Mouse (Mus musculus) large intestine, adult 2 months (tissue): ENCODE results near the gene A4gnt. TPM values are rescaled to one million over a fixed set of nuclear protein-coding genes. Genes with fewer than 3 reads are reported as not detected.
"Not testable (repeated sequence)": the region's sequence is repeated elsewhere in the genome, so short reads cannot be mapped to it uniquely, and the experiment has no call there.

Source experiments
- DNase-seq: peaks from one replicate; pipeline ENCODE4 v3.0.0-alpha.2; 2012; ENCODE audit warnings: low read depth, low spot score
- WGBS: fragments of 180-500 bp; shearing (Covaris S2); methylation state at CpG from one replicate; pipeline ENCODE4 v1.1.7; 2018; 5-methylcytosine and 5-hydroxymethylcytosine counted together
- polyA plus RNA-seq: library from polyadenylated mRNA; depleted of rRNA; stranded (reverse); fragments of >200 nt; gene quantifications from 2 replicates; pipeline ENCODE4 v1.2.3, GENCODE M21; 2012; rRNA removed

The A4gnt gene
- polyA plus RNA-seq, result 2.0 and 3.0 TPM in 2 replicates

DNA sequence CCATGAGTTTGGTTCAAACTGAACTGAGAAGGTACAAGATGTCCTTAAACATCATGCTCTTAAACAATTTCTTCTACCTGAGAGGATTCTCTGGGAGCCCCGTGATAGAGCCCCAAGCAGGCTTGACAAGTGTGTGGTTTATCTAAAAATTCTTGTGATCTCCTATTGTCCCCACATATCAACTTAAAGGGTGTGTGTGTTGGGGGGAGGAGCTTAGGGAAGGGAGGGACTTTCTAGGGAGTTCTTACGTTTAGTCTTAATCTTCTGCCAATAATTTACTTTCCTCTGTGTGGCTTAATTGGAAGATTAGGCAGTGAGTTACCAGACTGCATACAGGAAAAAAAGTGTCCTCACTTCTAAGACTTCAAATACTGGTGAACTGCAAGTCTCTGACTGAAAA, at the start of gene A4gnt:
Gene A4gnt, plus strand, starts transcription at position 301 of the 400 bp plus-strand sequence.
- DNase-seq, result no peak
- WGBS, result 26% methylated on average over 2 of the region's 2 CpGs

DNA sequence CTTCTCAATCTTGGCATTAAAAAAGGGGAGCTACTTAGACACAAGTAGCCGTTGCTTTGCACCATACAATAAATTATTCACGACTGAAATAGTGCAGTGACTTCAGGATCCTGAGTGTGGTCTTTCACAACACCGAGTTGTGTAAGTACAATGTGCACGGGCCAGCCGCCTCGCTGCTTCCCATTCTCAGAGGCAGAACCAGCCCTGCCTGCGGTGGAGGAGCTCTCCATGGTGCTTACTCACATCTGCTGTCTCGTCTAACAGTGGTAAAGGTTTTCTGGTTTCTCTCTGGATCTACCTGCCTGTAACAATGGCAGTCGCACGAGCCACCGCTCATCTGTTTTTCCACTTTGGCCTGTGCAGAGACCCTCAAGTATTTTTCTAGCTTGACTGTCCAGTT, 48.6 kb upstream of the A4gnt start:
- no peak for DNase-seq
- WGBS, result 12% methylated on average over 11 of the region's 11 CpGs

DNA sequence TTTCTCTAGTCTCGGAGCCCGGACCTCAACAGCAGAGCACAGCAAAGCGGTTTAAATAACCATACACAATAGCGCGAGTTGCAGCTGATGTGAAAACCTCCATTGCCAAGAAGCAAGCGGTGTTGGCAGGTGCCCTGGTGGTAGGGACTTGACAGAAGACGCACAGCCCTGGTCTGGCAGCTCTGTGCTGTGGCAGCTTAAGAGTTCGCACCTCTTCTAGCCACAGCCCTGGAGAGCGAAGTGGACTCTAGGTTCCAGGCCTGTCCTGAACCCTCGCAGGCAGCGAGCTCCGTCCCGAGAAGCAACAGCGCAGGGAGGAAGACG, 44.3 kb upstream of the A4gnt start:
- no peak for DNase-seq
- WGBS, result 0% methylated on average over 15 of the region's 15 CpGs

DNA sequence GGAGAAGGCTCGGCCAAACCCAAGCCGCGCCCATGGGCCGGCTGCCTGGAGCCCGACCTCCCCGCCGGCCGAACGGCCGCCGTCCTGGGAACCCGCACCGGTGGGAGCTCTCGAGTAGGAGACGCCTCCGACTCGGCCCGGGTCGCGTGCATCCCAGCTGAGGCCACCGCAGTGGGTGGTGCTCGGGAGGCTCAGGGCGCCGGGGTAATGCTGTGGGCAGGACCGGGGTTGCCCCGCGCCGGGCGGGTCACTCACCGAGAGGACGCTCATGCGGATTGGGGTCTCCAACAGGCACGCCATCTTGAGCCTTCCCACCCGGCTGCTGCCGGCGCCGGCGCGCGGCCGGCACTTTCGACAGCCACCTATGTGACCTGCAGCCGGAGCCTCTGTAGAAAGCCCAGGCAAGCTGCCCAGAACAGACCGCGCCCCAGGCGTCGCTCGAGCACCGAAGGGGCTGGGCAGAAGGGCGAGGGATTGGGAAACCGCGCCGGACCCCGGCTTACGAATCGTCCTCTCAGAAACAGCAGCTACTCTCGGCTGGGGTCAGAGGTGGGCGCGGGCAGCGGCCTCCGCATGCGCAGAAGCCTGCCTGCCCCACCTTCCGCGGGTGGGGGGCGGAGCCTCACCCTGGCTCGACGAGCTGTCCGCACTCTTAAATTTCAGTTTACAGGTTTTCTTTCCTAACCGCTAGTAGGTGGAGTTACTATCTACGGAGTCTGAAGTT, 43.8 kb upstream of the A4gnt start, which contains the start of gene Armc8:
Gene Armc8, minus strand, starts transcription at position 553 of the 724 bp plus-strand sequence.
- under 1% methylated on average over 70 of the region's 70 CpGs for WGBS
- DNase-seq, result peak; percentile 67

DNA sequence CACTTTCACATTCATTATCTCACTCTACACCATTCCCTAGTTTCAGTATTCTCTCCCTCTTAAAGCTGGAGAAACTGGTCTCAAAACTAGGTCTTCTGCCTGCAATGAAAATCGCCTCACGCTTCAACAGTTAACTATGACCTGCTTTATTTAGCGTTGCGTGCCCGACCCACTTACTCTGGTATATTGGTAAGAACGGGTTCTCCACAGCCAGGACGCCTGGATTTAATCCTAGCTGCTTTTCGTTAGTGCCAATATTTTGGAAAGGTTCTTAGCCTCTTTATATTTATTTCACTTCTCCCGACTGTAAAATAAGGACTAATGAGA, 43.3 kb upstream of the A4gnt start:
- DNase-seq, result no peak
- under 1% methylated on average over 9 of the region's 9 CpGs for WGBS

DNA sequence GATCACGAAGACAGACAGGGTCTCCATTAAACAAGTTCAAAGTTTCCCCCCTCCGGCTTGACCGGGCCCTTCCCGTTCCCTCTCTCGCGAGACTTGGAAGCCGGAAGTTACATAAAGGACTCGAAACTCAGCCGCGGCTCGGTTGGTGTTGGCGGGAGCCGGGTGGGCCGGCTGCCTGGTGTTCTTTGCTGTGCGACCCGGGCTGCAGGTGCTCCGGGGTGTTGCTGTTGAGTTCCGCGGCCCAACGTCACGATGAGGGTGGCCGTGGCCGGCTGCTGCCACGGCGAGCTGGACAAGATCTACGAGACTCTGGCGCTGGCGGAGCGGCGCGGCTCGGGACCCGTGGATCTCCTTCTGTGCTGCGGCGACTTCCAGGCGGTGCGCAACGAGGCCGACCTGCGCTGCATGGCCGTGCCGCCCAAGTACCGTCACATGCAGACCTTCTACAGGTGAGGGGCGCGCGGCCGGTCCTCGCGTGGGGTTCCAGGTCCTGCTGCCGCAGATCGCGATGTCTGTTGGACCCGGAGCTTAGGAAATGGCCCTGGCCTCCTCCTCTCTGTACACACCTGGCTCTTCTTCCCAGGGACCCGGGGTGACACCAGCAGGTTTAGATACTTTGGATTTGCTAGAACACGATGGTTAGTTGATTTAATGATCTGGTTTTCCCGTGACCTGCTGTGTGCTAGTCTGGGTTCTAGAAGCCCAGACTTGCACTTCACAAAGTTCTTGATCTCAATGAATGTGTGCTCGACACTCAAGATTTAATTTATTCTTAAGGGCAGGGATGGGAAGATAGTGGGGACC, 36.4 kb upstream of the A4gnt start, which contains the start of gene Dbr1:
Gene Dbr1, plus strand, starts transcription at position 123 of the 804 bp plus-strand sequence.
- peak; percentile 88 for DNase-seq
- 1% methylated on average over 57 of the region's 57 CpGs for WGBS

DNA sequence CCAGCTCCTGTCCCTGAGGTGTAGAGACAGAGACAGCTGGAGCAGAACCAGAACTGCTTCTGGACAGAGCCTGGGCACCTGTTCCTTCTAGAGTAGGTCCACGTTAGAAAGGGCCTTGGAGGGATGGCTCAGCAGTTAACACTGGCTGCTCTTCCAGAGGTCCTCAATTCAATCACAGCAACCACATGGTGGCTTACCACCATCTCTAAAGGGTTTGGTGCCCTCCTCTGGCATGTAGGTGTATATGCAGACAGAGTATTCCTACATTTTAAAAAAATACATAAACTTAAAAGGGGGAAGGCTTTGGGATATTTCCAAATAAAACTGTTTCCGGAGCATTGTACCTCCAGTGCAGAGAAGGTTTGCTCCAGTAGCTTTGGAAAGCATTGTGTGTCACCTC, 31.6 kb upstream of the A4gnt start:
- 13% methylated on average over 2 of the region's 2 CpGs for WGBS

DNA sequence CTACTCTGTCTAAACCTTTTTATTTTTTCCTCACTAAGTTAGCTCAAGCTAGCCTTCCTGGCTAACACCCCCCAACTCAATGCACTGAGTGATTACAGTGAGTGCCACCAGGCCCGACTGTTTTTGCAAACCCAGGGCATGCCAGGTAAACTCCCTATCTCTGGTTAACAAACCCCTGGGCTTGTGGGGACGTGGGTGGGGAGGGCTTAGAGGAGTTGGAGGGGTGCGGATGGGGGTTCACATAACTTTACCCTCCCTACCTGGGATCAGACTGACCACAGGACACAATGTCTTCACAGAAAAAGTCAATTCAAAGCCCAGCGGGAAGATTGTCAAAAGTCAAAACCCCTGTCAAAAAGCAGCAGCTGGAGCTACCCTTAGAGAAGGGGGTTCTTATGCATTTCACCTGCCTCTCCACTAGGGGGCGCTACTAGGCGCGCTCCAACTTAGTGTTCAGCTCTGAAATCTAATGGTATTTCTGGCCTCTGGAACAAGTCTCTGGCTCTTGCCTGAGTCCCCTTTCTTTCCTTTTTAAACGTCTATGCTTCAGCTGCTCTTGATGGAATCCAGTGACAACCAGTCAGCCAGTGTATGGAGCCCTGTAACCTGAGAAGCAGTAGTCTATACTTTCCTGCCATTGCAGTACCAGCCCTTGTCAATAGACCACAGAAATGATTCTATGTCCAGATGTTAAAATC, 24.6 kb upstream of the A4gnt start:
- DNase-seq, result no peak
- WGBS, result 28% methylated on average over 8 of the region's 8 CpGs

More for the DNA sequence above, 31.6 kb upstream of the A4gnt start:
- no peak for DNase-seq

DNA sequence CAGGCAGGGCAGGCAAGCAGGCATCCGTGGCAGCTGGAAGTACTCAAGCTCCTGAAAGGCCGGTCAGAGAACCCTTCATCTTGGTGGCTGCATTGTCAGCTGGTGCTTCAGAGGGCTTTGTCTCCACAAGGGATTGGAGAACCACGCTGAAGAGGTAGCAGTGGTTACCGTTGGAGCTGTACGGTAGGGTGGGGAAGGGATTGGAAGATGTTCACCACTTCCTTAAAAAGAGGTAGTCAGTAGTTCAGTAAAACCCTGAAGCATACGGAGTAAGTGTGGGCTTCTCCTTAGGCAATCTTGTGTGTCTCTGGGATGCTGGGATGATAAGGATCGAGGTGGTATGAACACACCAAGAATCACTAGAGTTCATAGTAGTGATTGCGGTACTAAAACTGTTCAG, 21.2 kb upstream of the A4gnt start:
- no peak for DNase-seq
- 66% methylated on average over 8 of the region's 8 CpGs for WGBS

DNA sequence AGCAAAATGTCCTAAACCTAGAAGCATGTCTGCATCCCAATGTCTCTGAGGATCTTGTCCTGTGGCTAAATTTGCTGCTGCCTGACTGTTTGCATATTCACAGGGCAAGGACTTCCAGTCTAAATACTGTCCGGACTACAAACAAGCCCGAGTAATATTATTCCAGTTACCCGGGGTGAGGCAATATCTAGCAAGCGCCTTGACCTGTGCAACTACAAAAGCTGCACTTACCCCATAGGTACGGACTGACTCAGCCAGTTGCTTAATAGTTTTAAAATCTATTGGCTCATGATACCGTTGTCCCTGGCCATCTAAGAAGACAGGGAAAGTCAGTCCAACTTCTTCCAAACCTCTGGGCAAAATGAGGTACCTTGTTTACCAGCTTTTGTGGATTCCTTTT, 13.2 kb upstream of the A4gnt start:
- DNase-seq, result not testable (repeated sequence)

DNA sequence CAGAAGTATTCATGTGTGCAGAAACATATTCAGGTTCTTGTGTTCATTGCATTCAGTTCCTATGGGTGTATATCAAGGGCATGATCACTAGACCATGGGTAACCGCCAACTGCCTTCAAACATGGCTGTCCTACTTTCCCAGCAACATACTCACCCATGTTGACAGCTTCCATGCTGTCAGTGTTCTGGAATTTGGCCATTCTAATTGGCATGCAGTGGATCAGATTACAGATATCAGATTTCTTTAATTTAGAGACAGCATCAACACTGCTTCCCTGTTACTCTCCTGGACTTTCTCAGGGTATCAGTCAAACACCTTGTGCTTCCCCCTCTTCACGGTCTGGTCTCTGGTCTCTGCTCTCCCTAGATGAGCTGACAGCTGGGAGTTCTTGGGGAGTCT, 8.7 kb upstream of the A4gnt start:
- no peak for DNase-seq
- WGBS, result 77% methylated on average over 2 of the region's 2 CpGs

More for the DNA sequence above, 13.2 kb upstream of the A4gnt start:
- WGBS, result 91% methylated on average over 6 of the region's 6 CpGs

DNA sequence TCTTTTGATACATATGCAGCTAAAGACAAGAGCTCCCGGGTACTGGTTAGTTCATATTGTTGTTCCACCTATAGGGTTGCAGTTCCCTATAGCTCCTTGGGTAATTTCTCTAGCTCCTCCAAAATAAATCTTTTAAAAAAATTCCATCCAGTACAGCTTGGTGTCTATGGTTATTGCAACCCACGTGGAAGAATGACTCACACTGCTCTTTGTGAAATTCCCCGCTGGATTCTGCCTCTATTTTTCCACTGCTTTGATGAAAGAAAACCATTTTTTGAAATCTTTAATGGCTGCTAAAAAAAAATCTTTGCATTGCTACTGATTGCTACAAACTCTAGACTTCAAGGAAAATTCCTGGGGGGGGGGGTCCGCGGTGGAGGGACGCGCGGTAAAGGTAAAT, 7.4 kb downstream of the A4gnt start:
- WGBS, result 88% methylated on average over 8 of the region's 8 CpGs

DNA sequence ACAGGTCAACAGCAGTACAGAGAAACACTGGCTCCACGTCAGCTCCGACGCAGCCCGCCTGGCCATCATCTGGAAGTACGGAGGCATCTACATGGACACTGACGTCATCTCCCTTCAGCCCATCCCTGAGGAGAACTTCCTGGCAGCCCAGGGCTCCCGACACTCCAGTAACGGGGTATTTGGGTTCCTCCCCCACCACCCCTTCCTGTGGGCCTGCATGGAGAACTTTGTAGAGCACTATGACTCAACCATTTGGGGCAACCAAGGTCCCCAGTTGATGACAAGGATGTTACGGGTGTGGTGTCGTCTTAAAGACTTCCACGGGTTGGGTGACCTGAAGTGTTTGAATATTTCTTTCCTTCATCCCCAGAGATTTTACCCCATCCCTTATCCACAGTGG, 7.9 kb downstream of the A4gnt start:
- DNase-seq, result no peak
- 86% methylated on average over 11 of the region's 11 CpGs for WGBS

More for the DNA sequence above, 7.4 kb downstream of the A4gnt start:
- no peak for DNase-seq

DNA sequence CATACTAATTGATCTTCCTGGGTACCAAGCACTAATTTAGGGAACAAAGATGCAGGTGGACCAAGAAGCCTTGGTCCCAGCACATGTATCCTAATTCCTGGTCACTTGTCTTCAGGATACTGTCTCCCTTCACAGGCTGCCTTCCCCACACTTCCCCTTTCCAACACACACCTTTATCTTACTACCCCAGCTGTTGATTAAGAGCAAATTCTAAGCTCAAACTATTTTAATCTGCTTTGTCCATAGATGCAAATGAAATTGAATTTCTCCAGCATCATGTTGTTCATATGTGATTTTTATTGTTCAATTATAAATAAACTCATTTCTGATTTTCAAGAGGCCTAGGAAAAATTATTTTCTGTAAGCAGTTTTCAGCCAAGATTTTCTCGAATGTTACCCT, 9.7 kb downstream of the A4gnt start:
- DNase-seq, result no peak
- 76% methylated on average over 1 of the region's 1 CpGs for WGBS

DNA sequence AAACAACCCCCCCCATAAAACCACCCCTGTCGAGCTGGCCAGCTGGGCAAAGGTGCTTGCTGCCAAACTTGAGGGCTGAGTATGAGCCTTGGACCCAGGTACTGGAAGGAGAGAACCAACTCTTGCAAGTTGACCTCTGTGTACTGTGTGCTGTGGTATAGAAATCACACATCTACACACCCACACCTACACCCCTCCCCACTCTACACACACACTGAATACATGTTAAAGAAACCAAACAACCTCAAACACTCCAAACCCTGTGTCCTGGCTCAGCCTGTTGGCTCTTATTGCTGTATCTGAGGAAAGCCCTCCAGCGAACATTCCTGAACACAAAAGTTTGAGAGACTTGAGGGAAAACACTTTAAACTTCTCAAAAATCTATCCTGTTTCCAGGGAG, 10.7 kb downstream of the A4gnt start:
- WGBS, result 37% methylated on average over 2 of the region's 2 CpGs
- DNase-seq, result no peak

DNA sequence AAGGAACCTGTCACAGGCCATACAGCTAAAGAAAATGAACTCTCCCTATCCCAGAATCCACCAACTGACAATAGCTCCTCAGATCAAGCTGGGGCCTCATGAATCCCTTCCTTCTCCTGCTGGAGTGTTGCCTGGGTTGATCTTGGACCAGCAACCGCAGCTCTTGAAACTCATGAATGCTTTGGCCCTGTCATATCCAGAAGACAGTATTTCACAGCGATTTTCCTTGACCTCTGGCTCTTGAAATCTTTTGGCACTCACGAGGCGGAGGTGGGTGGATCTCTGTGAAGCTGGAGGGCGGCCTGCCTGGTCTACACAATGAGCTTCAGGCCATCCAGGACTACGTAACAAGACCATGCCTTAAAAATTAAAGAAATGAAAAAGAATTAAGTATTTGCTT, 11.8 kb downstream of the A4gnt start:
- 78% methylated on average over 6 of the region's 6 CpGs for WGBS
- no peak for DNase-seq

DNA sequence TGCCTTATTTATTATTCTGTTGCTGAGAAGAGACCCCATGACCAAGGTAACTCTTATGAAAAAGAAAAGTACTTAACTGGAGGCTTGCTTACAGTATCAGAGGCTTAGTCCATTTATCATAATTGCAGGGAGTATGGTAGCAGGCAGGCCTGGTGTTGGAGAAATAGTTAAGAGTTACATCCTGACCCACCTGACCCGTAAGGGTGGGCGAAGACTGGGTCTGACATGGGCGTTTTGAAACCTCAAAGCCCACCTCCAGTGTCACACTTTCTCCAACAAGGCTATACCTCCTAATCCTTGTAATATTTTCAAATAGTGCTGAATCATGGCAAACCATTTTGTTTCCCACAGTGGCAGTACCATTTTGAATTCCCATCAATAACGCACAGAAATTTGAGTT, 16.3 kb downstream of the A4gnt start:
- 81% methylated on average over 4 of the region's 4 CpGs for WGBS
- DNase-seq, result no peak

DNA sequence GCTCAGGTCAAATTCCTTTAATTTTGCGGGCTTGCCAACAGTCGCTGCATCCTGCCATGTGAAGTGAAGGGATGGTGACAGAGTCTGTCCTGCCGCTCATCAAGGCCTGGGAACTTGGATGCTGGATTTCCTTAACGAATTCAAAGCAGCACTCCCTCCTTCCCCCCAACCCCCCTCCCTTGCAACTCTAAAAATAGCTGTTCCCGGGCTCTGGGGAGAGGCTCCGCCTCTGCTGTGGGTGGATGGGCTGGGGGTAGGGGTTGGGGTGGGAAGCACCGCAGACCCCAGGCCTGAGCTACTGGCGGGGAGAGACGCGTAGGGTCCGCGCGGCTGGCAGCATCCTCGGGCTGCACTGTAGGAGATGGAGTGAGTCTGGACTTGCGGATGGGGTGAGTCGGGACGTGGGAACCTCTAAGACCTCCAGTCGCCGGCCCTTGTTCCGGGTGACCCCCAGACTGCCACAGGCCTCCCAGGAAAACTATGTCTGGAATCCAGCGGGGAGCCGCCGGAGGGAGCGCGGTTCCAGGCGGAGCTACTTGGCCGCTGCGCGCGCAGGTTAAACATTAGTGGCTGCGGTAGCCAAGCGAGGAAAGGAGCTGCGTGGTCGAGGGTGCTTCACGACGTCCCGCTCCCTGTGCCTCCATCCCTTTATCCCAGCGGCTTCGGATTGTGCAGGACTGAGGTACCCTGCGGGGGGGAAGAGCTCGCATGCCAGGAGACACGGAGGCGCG, 17.1 kb downstream of the A4gnt start, which contains the start of gene Dzip1l:
Gene Dzip1l, plus strand, starts transcription at position 216 of the 731 bp plus-strand sequence.
- no peak for DNase-seq
- 4% methylated on average over 44 of the region's 44 CpGs for WGBS

DNA sequence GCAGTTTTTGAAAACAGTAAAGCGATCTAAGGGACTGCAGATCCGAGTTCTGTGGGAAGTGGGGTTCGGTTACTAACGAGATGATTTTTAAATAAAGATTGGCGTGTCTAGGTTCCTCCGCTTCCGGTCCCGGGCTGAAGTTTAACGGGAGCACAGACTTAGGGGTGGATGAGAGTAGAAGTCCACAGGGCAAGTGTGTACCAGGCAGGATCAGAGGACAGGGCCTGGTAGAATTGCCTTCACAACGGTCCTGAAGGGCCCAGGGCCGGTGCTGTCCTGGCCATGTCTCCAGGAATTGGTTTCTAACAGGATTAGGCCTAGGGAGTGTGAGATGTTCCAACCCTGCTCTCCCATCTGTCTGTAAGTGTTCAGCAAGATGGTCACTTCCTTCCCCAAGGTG, 17.8 kb downstream of the A4gnt start:
- no peak for DNase-seq
- WGBS, result 18% methylated on average over 11 of the region's 11 CpGs
